Mouse (Mus musculus) CD4-positive naive resting alpha-beta T cell, adult 57 days (primary cell): ENCODE data around the gene Trpm6. TPM values are rescaled to one million over a fixed set of nuclear protein-coding genes. Genes with fewer than 3 reads are reported as not detected.

Experiments used
- total RNA-seq: library from RNA; stranded (reverse); gene quantifications from one replicate; pipeline ENCODE4 v1.2.4, GENCODE M21; 2023

Trpm6 gene
- total RNA-seq: not detected

DNA sequence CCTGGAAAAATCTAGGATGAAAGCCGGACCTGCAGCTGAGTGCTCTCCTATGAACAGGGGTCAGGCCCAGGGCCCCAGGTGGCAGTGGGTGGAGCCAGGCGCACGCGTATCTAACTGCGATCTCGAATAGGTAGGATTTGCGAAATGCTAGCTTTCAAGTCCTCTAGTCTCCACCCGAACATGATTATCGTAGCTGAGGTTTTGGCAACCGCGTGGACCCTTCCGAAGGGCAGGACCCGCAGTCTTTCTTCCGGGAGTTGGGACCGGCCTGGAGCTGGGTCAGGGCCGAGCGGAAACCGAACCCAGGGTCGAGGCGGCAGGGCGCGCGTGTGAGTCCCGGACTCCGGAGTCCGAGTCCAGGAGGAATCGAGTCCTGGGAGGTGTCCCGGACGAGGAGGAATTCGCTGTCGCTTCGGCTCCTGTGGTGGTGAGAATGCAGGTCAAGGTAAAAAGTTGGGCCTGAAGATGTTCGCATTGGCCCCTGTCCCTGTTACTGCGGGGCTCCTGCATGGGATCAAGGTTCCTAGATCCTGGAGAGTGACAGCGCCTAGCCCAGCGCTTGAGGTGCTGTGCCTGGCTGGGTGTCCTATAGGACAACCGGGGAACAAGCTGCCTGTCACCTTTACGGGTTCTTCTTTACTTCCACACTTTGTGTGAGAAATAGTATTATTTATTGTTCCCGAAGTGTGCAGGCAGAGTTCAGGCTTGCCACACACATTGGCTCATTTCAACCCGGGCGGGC is at the start of gene Trpm6:
TSS of gene Trpm6 (plus strand) at position 386 of the 742 bp plus-strand sequence.

DNA sequence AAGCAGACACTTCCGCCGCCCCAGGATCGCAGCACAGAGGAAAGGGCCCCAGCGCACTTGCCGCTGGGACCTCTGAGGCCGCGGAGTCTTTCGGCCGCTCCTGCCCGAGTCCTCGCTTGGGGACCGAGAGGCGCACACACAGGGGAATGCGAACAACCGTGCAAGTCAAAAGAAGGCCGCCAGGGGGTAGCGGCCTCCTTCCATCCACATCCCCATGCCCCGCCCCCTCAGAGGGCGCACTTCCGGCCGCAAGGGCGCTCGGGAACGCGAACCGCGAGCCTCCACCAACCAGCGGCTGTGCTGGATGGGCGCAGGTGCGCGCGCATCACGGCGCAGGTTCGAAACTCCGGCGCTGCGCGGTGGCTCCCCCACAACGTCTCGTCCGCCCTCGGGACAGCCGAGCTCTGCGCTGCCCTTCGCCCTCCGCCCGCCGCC is 36.9 kb upstream of the Trpm6 start, which contains the start of gene D030056L22Rik:
TSS of gene D030056L22Rik (plus strand) at position 328 of the 435 bp plus-strand sequence.

Other genes starting within 250 kb of the Trpm6 start
- 91.5 TPM for gene Ostf1, start 118.2 kb upstream of the Trpm6 start, total RNA-seq
- gene Nmrk1, start 118.0 kb upstream of the Trpm6 start, total RNA-seq: 8.6 TPM
- 10.6 TPM for gene Carnmt1, start 79.2 kb upstream of the Trpm6 start, total RNA-seq
- gene D030056L22Rik, start 36.8 kb upstream of the Trpm6 start, total RNA-seq: 10.7 TPM